Mouse (Mus musculus) cerebellum, adult 11-12 months (tissue): ENCODE measurements at regions not wholly inside any gene's neighbourhood (a gene's known extent, or its start where the extent isn't known, plus 50 kb on each side); places are given as distances from the start of the nearest gene placed in this dataset.

Experiments used
- DNase-seq: peaks from one replicate; pipeline ENCODE4 v3.0.0; 2022

DNA sequence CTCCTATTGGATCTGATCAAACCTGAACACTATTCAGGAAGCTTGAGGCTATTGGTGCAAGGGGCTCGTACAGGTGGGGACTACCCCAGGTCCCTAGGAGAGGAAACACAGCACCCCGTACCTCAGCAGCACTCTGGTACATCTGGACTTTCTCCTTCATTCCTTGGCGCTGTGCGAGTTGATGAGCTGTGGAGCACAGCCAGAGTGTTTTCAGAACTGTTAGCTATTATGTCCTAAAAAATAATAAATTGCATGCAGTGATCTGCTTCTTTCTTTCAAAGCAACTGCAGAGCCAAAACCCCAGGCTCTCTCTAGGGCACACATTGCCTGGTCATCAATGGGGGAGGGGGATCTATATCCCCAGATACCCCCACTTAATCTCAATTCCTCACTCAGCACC lies 122.6 kb downstream of the Gm12728 start:
- DNase-seq, result no peak

DNA sequence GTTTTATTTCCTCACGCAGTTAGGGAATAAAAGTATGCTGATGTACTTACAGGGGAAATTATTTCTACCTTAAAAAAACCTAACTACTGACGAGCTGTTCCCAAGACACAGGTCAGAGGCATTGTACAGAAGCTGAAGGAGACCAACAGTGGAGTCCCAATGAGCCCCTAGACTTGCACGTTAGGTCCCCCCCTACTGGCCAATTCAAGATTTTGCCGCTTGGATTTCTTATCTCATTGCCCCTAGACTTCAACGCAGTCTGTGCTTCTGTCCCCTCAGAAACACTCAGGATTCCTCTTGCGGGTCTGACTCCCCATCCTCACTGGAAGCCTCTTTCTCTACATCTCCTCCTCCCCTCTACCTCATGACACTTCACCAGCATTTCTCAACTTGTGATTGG lies 125.3 kb downstream of the Gm12728 start:
- no peak for DNase-seq

DNA sequence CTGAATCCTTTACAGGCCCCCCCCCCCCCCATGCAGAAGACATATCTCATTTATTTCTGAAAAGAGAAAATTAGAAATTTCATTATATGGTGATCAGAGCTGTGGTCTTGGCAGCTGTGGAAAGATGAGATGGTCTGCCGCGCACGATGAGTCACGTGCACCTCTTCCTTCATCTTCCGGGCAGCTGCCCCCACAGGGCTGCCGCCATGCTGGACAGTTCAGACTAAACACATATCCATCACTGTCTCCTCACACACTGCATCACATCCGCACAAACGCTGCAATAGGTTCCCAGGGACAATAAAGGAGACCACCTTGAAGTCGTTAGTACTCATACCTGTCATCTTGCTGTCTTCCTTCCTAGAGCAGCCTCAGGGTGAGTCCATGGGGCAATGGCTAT lies 126.6 kb downstream of the Gm12728 start:
- no peak for DNase-seq

DNA sequence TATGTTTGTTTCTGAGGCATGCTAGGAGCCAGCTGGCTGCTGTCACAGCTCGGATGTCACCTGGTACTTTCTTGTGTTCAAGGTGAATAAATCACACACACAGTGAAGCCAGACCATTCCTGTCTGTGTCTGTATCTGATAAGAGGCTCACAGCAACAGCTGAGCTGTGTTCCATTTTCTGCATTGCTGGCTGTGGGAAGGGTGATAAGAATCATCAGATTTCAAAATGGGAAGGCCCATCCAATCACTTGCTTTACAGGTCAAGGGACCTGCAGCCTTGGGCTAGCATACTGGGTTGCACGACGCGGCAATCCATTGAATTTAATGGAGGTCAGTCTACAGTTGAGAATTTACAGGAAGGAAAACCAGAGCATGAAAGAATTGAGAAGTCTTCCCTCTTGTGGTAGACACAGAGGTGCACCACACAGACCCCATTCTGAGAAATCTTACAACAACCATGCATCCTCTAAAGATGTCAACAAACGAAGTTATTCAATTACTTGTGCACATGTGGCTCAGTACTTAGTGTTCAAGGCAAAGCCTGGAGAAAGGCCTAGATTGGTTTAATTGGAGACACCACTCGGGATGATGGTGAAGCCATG lies 135.2 kb downstream of the Gm12728 start:
- no peak for DNase-seq

DNA sequence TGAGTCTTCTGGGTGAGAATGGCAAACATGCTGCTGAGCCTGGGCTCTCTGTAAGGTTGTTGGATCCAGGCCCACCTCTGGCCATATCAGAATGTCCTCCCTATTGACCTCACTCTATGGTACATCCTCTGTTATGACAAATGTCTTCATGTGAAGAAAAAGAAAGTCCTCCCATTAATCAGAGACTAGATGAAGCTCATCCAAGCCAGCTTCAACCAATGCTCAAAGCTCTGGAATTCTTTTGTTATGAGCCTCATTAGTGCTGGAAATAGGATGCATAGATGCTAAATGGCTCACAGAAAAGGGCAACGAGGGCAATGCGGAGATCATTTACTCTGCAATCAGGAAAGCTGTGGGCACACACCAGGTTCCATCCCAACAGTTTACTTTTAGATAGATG lies 135.8 kb downstream of the Gm12728 start:
- no peak for DNase-seq

DNA sequence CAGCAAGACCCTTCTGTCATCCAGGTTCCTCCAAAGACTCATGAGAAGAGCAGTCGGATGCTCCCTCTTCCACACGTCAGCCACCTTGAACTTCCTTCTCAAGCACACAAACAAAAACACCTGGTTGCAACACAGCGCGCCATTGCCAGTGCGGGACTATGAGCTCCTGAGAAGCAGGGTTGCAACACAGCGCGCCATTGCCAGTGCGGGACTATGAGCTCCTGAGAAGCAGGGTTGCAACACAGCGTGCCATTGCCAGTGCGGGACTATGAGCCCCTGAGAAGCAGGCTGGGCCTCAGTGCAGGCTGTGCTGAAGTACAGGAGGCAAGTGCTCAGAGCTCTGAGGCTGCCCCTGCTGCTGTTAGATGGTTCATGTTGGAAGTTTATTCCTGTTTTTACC lies 140.0 kb downstream of the Gm12728 start:
- no peak for DNase-seq

DNA sequence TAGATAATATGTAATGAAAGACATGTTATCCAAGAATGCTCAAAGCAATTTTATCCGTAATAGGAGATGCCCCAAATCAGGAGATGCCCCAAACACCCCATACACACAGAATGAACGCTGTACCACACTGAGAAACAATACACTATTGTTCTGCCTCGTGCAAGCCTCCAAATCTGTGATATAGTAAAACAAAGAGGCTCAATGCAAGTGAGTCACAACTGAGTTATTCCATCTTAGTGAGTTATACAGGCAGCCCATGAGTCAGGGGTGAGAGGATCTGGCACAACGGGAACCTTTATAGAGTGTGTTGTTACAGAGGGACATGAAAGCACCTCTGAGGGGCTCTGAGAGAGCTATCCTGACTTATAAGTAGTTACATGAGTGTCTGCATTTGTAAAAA lies 145.3 kb downstream of the Gm12728 start:
- no peak for DNase-seq

DNA sequence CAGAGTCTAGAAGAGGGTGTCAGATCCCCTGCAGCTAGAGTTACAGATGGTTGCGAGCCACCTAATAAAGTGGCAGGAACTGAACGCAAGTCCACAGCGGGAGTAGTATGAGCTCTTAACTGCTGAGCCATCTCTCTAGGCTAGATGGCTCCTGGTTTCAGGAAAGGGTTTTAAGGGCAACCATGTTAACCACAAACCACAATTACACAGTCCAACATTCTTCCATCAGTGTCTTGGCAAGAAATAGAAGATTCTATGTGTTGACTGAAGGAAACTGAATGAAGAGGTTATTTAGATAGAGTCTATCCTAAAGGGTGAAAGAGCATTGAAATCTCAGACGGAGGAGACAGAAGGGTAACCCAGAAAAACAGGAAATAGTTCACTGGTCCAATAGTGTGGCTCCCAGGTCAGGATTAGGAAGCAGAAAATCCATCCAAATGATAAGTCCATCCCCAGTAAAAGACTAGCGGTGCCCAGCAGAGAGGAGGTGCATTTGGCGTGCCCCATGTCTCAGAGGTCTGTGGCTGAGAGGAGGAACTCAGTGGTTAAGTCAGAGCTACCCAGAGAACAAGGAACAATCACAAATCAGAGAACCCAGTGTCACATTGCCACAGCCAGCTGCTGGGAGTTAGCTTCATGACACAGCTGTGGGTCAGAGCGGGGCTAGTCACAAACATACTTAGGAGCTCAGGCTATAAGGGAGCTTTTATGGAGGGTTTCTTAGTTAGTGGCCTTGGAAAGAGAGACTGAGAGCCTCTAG lies 147.3 kb downstream of the Gm12728 start:
- no peak for DNase-seq

DNA sequence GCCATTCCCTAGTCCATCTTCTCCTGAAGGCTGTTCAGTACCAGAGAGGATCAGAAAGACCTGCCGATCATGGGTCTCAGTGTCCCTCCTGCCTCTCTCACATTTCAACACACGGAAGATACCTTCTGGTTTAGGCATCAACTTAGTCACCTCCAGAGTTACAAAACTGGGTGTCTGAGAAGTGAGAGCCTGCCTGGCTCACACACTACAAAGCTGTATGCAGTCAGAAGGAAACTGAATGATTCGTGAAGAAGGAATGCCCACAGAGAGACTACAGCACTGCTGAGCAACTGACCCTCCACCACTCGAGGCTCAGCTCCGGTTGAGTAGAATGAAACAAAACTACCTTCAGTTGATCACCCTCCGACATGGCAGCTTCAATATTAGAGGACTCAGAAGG lies 147.9 kb downstream of the Gm12728 start:
- DNase-seq, result no peak

DNA sequence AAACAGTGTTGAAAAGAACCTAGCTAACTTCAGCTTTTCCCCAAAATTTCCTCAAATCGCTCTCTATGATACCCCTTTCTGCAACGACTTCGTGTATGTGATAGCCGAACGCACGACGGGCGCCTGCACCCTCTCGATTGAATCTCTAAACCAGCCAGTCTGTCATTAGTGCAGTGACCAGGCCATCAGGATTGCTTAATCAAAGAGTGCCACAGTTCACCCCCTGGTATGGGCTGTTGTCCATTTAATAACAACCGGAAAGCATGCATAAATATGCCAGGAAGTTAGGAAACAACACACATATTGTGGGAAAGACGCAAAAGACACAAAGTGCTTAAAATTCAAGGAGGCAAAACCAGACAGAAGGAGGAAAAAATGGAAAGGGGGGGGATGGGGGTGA lies 149.2 kb downstream of the Gm12728 start:
- DNase-seq, result no peak

DNA sequence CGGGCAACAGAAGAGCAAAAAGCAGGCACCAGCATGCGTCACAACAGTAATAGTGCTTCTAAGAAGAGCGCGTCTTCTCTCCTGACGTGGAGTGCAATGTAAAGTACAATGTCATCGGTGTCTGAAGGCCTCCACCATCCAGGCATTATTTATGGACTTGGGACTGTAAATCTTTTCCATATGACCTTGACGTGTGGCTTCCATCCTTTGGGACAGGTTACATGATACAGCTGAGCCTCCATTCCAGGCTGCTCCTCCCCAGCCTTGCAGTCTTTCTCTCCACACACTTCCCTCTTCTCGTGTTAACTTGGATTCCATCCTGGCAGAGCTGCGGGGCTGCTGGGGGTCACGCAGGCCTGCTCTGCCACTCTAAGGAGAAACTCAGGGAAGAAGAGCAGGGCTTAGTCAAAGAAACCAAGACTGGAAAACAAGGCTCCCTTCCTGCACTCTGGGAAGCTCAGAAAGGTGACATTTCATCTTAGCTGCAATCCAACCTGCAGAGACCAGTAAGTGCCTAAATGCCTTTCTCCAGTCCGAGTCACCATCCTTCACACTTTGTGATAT lies 150.0 kb downstream of the Gm12728 start:
- DNase-seq, result no peak

DNA sequence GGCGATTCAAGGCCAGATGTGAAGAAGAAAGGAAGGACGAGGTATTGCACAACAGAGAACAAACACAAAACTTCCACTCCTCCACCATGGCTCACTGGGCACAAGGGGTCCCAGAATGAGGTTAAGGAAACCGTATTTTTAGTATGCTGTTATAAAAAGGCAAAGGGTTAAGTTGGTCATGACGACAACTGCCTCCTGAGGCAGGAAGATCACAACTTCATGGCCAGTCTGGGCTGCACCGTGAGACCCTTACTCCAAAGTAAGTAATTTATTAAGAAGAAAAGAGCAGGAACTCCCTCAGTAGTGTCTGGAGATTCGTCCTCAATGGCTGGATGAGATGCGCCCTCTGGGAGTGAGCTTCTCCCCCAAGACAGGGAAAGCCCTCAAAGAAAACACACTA lies 151.2 kb downstream of the Gm12728 start:
- DNase-seq, result no peak

DNA sequence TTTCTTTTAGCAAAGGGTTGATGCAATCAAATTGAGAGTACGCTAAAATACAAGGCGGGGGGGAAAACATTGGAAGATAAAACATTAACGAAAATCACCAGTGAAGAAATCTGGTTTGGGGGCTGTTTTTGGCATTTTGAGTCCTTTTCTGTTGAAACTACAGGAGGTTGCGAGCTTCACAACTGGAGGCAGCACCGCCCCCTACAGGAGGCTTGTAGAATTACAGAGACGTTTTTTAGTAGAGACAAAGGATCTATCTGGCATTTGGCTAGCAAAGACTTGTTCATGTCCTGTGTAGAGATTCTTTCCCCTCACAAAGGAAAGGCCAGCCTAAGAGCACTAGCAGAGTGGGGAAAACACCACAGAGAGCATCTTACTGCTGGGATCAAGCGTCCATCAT lies 152.1 kb downstream of the Gm12728 start:
- DNase-seq, result no peak

DNA sequence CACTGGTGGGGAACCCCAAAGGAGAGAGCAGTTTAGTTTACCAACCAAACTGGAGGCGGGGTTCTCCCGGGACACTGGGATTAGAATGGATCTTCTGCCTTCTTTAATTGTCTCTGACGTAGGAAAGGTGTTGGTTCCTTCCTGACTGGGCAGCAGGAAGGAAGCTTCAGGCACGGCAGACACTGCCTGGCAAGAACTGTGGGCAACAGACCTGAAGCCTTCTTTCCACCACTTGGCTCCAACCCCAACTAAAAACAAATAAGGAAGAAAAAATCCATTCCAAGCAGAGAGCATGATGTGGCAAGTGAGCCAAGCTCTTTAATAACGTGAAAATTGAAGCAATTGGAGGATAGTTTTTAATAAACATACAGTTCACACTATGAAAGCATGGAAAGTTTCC lies 155.3 kb downstream of the Gm12728 start:
- no peak for DNase-seq

DNA sequence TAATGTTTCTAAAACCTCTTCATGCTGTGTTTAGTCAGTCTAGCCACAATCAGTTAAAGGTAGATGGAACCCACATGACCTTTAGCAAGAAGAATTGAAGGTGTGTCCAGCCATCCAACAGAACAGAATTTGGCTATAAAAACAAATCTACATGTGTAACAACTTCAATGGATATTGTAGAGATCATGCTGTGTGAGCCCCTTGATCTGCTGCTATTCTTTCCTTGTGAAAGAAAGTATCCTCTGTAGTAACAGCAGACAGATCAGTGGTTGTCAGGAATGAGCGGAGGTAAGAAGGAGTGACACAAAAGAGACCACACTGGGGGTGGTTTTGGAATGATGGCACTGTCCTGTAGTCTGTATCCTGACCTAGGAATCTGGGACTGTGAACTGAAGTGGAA lies 156.3 kb downstream of the Gm12728 start:
- no peak for DNase-seq

DNA sequence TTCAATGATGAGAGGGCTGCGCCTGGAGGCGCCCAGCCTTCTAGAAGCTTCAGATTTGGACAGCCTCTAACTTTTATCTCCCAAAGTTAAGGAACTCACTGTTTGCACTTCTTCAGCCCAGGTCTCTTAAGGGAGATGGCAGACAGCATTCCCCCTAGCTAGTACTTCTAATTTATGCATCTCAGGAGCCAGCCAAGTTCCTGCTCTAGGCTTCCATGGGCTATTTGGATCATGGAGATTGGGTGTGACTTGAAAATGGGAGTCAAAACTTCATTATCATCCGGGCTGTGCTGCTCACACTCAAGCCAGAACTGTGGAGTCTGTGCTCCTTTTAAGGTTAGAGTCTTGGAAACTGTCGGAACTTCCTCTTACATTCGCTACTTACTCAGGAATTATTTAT lies 158.7 kb downstream of the Gm12728 start:
- DNase-seq, result no peak

DNA sequence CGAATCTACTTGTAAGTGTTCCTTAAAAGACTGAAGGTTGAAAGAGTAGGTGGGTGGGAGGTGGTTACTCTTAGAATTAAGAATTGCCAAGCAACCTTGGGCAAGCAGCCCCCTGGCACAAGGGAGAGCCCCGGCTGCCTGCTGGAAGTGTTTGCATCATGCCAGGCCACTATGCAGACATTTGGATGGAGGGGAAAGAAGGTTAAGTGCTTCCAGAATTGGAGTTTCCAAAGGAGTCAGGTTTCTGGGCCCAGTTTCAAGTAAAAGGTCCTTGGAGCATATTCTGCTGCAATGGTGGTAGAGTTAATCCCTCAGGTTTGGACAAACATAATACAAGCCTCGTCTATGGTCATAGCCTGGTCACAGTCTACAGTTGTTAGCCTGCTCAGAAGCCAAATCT lies 162.7 kb downstream of the Gm12728 start:
- DNase-seq, result no peak

DNA sequence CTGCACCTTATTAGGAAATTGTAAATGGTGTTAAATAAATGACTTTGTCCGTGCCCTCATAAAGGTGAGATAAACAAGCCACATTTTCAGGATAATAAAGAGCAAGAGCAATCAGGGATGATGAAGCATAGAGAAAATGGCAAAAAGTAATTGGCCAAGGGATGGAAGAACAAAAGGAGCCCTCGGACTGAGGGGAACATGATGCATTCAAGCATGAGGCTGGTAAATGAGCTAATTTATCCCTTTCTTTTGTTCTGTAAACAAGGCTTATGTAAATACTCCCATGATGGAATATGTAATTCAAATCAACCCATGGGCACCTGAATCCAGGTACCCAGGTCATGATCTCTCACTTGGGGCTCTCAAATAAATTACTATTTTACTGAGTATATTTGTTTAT lies 166.8 kb downstream of the Gm12728 start:
- no peak for DNase-seq

DNA sequence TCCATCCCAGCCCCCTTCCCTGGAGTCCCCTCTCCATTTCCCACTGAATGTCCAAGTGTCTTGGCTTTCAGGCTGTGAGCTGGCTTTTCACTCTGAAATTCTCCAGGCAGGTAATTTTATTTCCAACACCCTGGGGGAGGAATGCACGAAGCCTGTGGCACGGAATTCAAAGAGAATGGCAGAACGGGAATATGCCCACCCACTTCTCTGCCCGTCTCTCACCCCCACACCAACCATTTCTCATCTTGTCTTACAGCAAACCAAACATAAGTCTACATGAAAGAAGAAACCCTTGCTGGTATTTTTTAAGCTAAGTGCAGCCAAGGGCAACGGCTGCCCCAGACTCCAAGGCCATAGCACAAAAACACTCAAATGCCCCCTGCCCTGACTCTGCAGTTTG lies 168.7 kb downstream of the Gm12728 start:
- DNase-seq, result no peak

DNA sequence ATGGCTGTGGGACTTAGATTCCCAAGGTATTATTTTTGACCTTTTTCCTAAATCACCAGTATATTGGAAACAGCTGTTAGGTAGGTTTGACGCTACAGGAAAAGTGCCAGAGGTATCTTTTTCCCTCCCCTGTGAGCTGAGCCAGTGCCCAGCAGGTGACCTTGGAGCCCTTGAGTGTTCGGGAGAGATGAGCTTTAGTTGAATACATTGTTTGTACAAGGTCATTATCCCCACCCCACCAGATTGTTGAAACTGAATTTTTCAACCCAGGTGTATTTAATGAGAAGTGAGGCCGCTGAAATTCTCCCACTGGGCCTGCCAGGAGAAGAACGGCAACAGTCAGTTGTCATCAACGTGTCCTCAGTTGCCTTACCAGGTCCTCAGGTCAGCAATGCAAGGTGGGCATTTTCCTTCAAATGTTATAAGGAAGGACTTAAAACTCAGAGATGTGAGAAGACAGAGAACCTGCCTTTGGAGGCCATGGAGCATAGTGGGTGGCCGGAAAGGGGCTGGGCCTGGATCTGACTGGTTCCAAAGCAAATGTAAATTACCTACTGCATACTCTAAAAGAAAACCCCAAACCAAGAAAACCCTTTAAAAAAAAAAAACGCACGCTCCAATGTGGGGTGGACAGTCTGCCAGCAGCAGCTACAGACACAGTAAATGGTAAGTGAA lies 172.2 kb downstream of the Gm12728 start:
- no peak for DNase-seq

DNA sequence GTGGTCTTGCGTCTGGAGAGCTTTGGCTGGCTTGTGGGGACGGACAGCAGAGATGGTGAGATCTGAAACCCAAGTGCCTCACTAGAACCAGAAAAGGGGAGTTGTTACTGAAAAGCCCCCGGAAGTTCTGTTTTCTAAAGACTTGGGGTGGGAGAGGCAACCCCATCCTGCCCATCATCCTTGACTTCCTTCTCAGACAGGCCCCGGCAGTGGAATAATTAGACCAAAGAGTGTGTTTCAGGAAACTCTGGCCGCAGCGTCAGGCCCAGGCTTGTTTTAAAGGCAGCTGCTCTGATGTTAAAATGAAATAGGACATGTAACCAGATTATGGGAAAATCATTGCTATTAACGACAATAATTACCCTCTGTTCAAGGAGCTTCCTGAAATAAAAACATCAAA lies 172.9 kb downstream of the Gm12728 start:
- DNase-seq, result no peak

DNA sequence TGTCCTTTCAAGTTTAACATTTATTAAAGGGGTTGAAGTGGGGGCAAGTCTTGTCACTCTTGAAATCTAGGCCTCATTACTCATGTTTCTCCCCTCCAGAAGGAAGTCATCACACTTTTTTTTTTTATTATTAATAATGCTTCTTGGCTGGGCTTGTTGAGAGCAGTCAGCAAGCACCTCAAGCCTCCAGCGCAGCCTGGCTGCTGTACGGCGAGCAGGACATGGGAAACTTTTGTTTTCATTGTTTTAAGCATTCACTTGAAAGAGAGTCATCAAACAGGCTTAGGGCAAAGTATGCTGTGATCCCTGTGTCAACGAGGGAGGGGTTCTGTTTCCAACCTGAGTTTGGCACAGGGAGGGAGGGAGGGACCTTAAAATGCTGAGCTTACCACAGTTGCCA lies 178.7 kb downstream of the Gm12728 start:
- DNase-seq, result no peak

DNA sequence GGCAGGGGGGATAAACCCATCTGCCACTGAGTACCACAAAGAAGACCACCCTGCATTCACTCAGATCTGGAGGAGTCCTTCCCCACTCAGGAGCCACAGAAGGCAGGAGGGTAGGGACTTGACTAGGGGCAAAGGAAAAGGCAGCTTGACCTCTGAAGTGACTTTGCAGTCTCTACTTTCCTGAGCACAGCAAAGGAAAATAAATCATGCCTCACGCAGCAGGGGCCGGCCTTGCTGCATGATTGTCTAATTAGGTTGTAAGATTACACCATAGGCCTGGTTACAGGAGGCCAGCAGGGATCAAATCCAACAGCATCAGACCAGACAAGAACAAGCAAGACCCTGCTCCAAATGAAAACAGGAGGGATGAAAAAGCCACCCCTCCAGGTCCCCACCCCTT lies 180.0 kb downstream of the Gm12728 start:
- DNase-seq, result no peak

DNA sequence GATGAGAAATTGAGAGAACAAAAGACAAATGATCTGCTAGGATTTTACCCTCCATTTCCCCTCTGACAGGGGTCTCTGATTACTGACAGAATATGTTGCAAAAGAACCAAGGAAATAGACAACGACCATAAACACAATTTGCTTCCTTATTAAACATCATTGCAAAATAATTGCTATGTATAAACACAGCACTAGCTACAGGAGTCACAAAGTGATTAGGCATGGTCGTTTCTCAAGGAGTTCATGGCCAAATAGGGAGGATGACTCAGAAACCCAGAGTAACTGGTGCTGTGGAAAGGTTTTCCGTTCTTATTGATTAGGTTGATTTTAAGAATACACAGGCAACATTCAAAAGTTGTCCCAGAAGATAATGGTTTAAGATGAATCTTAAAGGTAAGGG lies 180.4 kb downstream of the Gm12728 start:
- DNase-seq, result no peak
